Mouse (Mus musculus) lung, embryonic 16.5 days (tissue): ENCODE results near the gene Idh3a. TPM values are rescaled to one million over a fixed set of nuclear protein-coding genes. Genes with fewer than 3 reads are reported as not detected.
A peak's percentile ranks its signal among the peaks of the same experiment; 100 is the strongest.

Experiments
- ATAC-seq: fragments of 200-750 bp; cut with Nextera tagmentation; 2 replicates; pipeline ENCODE4 v1.8.0; 2017; ENCODE audit warnings: low read depth, mild to moderate bottlenecking, moderate library complexity
- H3K27ac ChIP-seq: fragments of 300-500 bp; sonication (generic); 2 replicates; pipeline ENCODE4 v1.5.1; 2014; ENCODE audit warnings: mild to moderate bottlenecking, control low read depth, low read length
- H3K27me3 ChIP-seq: fragments of 300-500 bp; sonication (generic); 2 replicates; pipeline ENCODE4 v1.6.1; 2014; ENCODE audit warnings: low read depth, low read length, mixed read lengths; ENCODE audit not compliant: control insufficient read depth, insufficient read depth
- H3K36me3 ChIP-seq: fragments of 300-500 bp; sonication (generic); 2 replicates; pipeline ENCODE4 v1.6.1; 2014; ENCODE audit warnings: low read length; ENCODE audit not compliant: control insufficient read depth, insufficient read depth
- H3K4me1 ChIP-seq: fragments of 300-500 bp; sonication (generic); replicated peaks from 2 replicates; pipeline ENCODE4 v1.6.1; 2014; ENCODE audit warnings: low read length, mixed read lengths; ENCODE audit not compliant: control insufficient read depth, insufficient read depth
- H3K4me2 ChIP-seq: fragments of 300-500 bp; sonication (generic); 2 replicates; pipeline ENCODE4 v1.6.1; 2014; ENCODE audit warnings: low read depth, low read length, control low read depth
- H3K4me3 ChIP-seq: fragments of 300-500 bp; sonication (generic); 2 replicates; pipeline ENCODE4 v1.5.1; 2014; ENCODE audit warnings: mild to moderate bottlenecking, low read length, control low read depth
- H3K9ac ChIP-seq: fragments of 300-500 bp; sonication (generic); 2 replicates; pipeline ENCODE4 v1.6.1; 2014; ENCODE audit warnings: low read length, control low read depth
- H3K9me3 ChIP-seq: fragments of 300-500 bp; sonication (generic); 2 replicates; pipeline ENCODE4 v1.6.1; 2016; ENCODE audit warnings: low read length; ENCODE audit not compliant: control insufficient read depth
- WGBS: fragments of 180-500 bp; shearing (Covaris S2); extraction: QIAGEN DNeasy Blood & Tissue Kit; methylation state at CpG from one replicate; pipeline ENCODE4 v1.1.7; 2014; 5-methylcytosine and 5-hydroxymethylcytosine counted together
- polyA plus RNA-seq: library from polyadenylated mRNA; unstranded; fragments of >200 nt; fragmentation: Nextera tagmentation; extraction: Ambion mirVana; gene quantifications from 2 replicates; pipeline ENCODE4 v1.2.1, GENCODE M21; 2015

The Idh3a gene
- 96.5 and 100 TPM in 2 replicates for polyA plus RNA-seq

DNA sequence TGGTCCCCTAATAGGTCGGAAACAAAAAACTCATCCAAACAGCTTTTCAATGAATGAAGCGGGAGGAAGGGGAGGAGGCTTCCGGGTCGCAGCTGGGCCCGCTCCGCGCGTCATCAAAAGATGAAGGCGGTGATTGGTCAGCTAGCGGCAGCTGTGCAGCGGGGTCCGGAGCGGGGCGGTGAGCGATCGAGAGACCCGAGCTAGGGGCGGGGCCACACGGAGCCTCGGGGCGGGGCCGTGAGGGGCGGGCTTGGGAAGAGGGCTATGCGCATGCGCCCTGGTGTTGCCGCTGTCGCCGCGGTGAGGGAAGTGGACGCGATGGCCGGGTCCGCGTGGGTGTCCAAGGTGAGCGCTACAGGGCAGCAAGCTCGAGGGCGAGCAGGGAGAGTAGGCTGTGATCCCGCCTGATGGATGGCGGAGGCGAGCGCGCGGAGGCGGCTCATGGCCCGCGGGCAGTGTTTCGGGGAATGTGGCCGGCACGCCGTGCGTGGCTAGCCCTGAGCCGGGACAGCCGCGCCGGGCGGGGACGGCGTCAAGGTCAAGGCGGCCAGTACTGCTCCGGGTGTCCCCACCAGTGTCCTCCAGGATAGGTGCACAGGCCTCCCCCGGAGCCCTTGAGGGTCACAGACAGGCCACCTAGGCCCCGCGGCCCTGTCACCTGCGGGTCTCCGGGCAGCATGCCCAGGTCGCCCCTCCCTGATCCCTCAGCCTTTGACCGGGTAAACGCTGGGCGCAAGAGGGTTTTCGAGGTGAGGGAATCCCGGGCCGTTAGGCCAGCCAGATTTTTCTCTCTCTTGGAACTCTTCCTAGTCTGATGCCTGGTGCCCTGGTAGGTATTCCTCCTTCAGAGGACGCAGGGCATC lies at the start of gene Idh3a:
TSS of gene Idh3a (plus strand) at position 136 of the 863 bp plus-strand sequence.
- H3K4me2 ChIP-seq = peak within 1 kb of the TSS; percentile 79
- H3K36me3 ChIP-seq = peaks cover 2% of the 10 kb centered on the region
- H3K27me3 ChIP-seq = no peaks in the 10 kb centered on the region
- H3K27ac ChIP-seq = no peak within 1 kb of the TSS
- no peaks in the 10 kb centered on the region for H3K9me3 ChIP-seq
- peaks cover 10% of the 10 kb centered on the region for H3K4me1 ChIP-seq
- WGBS = 0% methylated on average over 71 of the region's 73 CpGs
- H3K9ac ChIP-seq = peak within 1 kb of the TSS; percentile 84
- H3K4me3 ChIP-seq = peak within 1 kb of the TSS; percentile 77
- ATAC-seq = peak; percentile 100

DNA sequence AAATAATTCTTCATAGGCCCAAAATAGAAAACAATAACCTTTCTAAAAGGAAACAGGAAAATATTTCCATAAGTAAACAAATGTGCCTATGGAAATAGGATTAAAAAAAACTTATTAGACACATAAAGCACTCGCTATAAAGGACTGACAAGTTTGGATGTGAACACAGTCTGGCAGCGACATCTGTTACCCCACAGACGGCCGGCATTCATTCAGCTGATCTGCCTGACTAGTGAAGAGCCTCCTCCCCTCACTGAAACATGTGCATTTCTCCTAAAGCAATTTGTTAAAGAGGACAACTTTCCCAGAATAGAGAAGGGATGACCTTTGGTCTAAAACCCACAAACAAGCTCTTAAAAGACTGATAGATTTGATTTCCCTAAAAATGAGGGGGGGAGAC lies 49.1 kb upstream of the Idh3a start:
- peaks cover 3% of the 10 kb centered on the region; the same call in 1 of the 2 replicates for H3K4me1 ChIP-seq
- ATAC-seq = no peak
- no peaks in the 10 kb centered on the region for H3K9me3 ChIP-seq
- no peaks in the 10 kb centered on the region for H3K27me3 ChIP-seq
- no peak overlapping the region for H3K9ac ChIP-seq
- H3K36me3 ChIP-seq = no peaks in the 10 kb centered on the region
- no peak overlapping the region for H3K4me2 ChIP-seq
- 42% methylated on average over 4 of the region's 4 CpGs for WGBS
- no peak overlapping the region for H3K27ac ChIP-seq
- H3K4me3 ChIP-seq = no peak overlapping the region

DNA sequence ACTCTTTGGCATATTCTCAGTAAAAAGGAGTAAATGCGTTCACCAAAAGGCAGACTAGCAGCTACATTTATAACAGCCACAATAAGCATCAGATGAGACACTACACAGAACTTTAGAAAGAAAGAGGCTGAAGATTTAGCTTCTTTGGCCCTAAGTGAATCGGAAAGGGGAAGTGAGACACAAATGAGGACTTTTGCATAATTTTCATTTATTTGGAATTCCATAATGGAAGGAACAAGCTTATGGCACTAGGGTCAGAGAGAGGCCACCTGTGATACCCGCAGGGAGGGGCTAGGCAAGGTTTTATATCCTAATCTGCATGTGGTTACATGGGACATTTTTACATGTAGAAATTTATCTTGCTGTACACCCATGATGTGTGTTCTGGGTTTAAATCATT lies 48.7 kb upstream of the Idh3a start:
- Histone ChIP-seq H3K36me3 (no peaks in the 10 kb centered on the region), H3K9ac (no peak overlapping the region), H3K4me3 (no peak overlapping the region), H3K27ac (no peak overlapping the region), H3K4me1 (peaks cover 3% of the 10 kb centered on the region; the same call in 1 of the 2 replicates), H3K9me3 (no peaks in the 10 kb centered on the region), H3K4me2 (no peak overlapping the region), H3K27me3 (no peaks in the 10 kb centered on the region)
- ATAC-seq = no peak
- WGBS = 75% methylated on average over 3 of the region's 3 CpGs

DNA sequence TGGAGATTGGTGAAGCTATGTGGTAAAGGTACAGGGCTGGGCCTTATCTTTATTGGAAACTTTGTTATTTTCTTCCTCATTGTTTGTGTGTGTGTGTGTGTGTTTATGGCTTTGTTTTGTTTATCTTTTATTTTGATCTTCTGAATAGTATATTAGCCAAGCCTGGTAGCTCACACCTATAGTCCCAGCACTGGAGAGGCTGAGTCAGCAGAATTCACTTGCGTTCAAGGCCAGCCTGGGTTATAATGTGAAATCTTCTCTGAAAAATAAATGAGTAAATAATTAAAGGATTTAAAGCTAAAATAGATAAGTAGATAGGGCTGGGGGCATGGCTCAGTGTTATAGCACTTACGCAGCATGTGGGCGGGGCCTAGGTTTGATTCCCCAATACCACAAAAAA lies 47.9 kb upstream of the Idh3a start:
- Histone ChIP-seq H3K36me3 (no peaks in the 10 kb centered on the region), H3K4me2 (no peak overlapping the region), H3K4me1 (peaks cover 3% of the 10 kb centered on the region; the same call in 1 of the 2 replicates), H3K27me3 (no peaks in the 10 kb centered on the region), H3K9ac (no peak overlapping the region), H3K27ac (no peak overlapping the region), H3K4me3 (no peak overlapping the region), H3K9me3 (no peaks in the 10 kb centered on the region)
- ATAC-seq = no peak
- 90% methylated on average over 3 of the region's 3 CpGs for WGBS

DNA sequence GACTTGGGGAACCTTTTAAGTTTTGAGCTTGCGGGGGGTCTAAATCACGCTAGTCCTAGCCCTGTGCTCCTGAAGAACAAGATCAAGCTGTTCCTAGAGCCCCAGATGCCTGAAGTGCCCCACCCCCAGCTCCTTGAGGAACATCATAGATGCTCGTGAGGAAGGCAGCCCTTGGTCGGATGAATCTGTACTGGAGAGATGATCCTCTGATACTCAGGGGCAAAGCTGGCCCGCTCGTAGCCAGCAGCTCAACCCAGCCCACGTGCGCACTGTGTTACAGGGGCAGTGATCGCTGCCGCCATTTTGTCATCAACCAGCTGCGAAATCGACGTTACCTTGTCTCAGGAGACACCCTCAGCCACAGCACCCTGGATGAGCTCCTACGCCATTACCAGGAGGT lies 47.5 kb upstream of the Idh3a start, which contains the start of gene Sh2d7:
TSS of gene Sh2d7 (plus strand) at position 301 of the 400 bp plus-strand sequence.
- no peak within 1 kb of the TSS for H3K27ac ChIP-seq
- no peak within 1 kb of the TSS for H3K9ac ChIP-seq
- no peak within 1 kb of the TSS for H3K4me2 ChIP-seq
- no peak for ATAC-seq
- 91% methylated on average over 14 of the region's 14 CpGs for WGBS
- no peak within 1 kb of the TSS for H3K4me3 ChIP-seq
- H3K36me3 ChIP-seq = no peaks in the 10 kb centered on the region
- H3K9me3 ChIP-seq = no peaks in the 10 kb centered on the region
- H3K27me3 ChIP-seq = no peaks in the 10 kb centered on the region
- peaks cover 3% of the 10 kb centered on the region; the same call in 1 of the 2 replicates for H3K4me1 ChIP-seq

DNA sequence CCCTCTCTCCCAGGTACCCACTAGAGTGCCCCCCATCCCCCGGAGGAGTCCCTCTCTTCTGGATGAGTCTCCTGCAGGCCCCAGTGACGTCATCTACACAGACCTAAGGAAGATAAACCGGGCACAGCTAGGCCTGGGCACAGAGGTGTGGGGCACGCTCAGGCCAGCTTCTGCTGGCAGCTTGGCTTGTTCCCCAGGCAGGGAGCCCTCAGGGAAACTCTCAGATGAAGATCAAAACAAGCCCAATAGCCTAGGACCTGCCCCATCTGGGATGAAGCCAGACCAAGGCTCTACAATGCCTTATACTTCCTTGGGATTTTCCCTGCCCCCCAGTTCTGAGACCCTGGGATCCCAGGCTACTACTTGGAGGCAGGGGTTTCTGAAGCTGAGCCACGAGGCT lies 45.3 kb upstream of the Idh3a start:
- Histone ChIP-seq H3K4me1 (no peaks in the 10 kb centered on the region), H3K27me3 (no peaks in the 10 kb centered on the region), H3K4me3 (no peak overlapping the region), H3K36me3 (no peaks in the 10 kb centered on the region), H3K9ac (no peak overlapping the region), H3K4me2 (no peak overlapping the region), H3K9me3 (no peaks in the 10 kb centered on the region), H3K27ac (no peak overlapping the region)
- 68% methylated on average over 5 of the region's 5 CpGs for WGBS
- no peak for ATAC-seq

DNA sequence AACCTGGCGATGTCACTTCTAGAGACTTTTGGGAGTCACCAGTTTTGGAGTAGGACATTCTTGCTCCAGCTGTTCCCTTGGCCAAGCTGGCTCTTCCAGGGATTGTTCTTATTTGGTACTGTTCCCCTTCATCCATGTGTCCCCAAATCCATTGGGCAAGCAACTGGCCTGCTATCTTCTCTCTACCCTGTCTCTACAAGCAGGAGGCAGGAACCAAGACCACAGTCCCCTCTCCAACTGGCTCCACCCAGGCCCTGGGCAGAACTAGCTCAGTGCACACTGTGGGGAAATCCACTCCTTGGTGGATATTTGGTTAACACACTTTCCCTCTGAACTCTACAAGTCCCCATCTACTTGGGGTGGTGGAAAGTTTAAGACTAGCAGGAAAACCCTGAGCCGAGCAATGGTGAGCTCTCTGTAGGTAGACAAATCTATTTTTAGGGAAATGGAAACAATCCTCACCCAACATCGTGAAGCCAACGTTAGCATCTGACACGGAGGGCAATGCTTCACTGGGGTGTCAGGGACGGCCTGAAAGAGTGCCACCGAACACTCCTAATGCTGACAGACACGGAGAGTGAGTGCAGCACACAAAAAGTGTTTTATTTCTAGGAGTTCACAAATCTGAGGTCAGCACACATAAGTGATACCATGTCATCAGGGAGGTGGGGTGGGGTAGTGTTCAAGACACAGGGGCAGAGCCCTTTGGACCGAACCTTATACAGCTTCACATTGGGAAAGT lies 41.8 kb upstream of the Idh3a start:
- Histone ChIP-seq H3K4me1 (no peaks in the 10 kb centered on the region), H3K9me3 (no peaks in the 10 kb centered on the region), H3K4me3 (no peak overlapping the region), H3K27me3 (no peaks in the 10 kb centered on the region), H3K9ac (no peak overlapping the region), H3K4me2 (no peak overlapping the region), H3K27ac (no peak overlapping the region), H3K36me3 (no peaks in the 10 kb centered on the region)
- 74% methylated on average over 9 of the region's 9 CpGs for WGBS
- ATAC-seq = no peak

DNA sequence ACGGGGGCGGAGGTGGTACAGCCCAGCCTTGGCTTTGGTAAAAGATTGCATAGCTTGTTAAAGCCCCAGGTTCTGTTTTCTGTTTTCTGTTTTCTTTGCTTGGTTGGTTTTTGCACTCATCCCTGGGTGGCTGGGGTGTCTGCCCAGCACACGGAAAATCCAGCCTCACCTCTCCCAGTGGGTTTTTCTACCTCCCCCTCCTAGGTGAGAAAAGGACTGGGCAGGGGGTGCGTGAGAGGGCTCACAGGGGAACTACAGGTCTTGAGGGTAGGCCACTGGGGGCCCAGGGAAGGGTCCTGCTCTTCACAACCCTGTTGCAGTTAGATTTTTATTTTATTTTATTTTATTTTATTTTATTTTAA lies 41.2 kb upstream of the Idh3a start:
- Histone ChIP-seq H3K4me1 (no peaks in the 10 kb centered on the region), H3K36me3 (no peaks in the 10 kb centered on the region), H3K9ac (no peak overlapping the region), H3K27ac (no peak overlapping the region), H3K4me3 (no peak overlapping the region), H3K27me3 (no peaks in the 10 kb centered on the region), H3K4me2 (no peak overlapping the region), H3K9me3 (no peaks in the 10 kb centered on the region)
- ATAC-seq = no peak
- WGBS = 82% methylated on average over 4 of the region's 4 CpGs

DNA sequence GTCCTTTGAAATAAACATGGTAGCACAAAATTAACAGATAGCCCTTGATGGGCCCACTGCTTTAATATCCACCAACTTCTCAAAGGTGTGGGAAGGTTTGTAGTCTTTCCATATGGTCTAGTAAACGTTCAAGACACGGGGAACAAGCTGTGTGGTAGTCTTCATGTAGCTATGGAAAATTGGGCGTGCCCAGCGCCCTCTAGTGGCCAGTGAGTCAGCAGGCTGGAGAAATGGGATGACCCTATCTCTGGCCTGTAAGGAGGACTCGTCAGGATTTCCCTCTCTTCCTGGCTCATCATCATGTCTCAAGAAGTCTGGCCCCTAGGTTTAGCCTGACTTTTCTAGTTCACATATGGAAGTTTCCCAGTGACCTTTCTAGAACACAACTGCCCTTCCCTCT lies 38.6 kb upstream of the Idh3a start:
- whole genome bisulfite sequencing = 17% methylated on average over 5 of the region's 5 CpGs
- H3K27me3 ChIP-seq = no peaks in the 10 kb centered on the region
- no peak for ATAC-seq

More for the DNA sequence above, 38.6 kb upstream of the Idh3a start:
- Histone ChIP-seq H3K4me3 (no peak overlapping the region), H3K9ac (no peak overlapping the region), H3K27ac (no peak overlapping the region), H3K9me3 (no peaks in the 10 kb centered on the region), H3K4me2 (no peak overlapping the region), H3K36me3 (no peaks in the 10 kb centered on the region), H3K4me1 (no peaks in the 10 kb centered on the region)
